14 mouse cellular contexts compared by ENCODE assay signal in genomic region chr13:53734944-53735343, GRCm38 (mm10).
DNase-seq lines count a peak whose midpoint lies in the region; ATAC-seq and TF ChIP-seq lines count a peak whose summit lies in the region.
"Had no signal": no experiment of that assay in that cellular context is flagged by ENCODE, and none has a peak within 500 bp of the region (broad histone marks: within the 10 kb centered on the region; RNA-seq: fewer than 3 reads in every experiment).

No protein-coding gene starts in this region.

- no peak overlapping the region for H3K4me2 ChIP-seq in lung, postnatal 0 days (replicated peaks; ENCODE audit: low read depth, low read length)

- no peak overlapping the region for H3K9ac ChIP-seq in lung, postnatal 0 days (replicated peaks; ENCODE audit: low read depth)
- H3K9ac ChIP-seq: liver, postnatal 0 days had no signal

- TF ChIP-seq EP300 in lung, postnatal 0 days (IDR thresholded peaks at IDR 0.05) = no peak

- no peak for TF ChIP-seq CTCF in brain, embryonic 14.5 days (IDR thresholded peaks at IDR 0.05; ENCODE audit: borderline replicate concordance, extremely low read depth, insufficient read depth, insufficient read length)
- no peak for TF ChIP-seq CTCF in lung, postnatal 0 days (IDR thresholded peaks at IDR 0.05)

- ATAC-seq in lung, postnatal 0 days = peak; percentile 88
- ATAC-seq in megakaryocyte progenitor cell, adult 5-6 weeks (replicated peaks; ENCODE audit: poor library complexity) = no peak
- ATAC-seq: inflammation-experienced regulatory T-cells, adult 6 months; liver, postnatal 0 days had no signal

- no peaks in the 10 kb centered on the region for H3K9me3 ChIP-seq in lung, postnatal 0 days (ENCODE audit: low read length)

- no peaks in the 10 kb centered on the region for H3K27me3 ChIP-seq in lung, postnatal 0 days (replicated peaks; ENCODE audit: insufficient read depth, low read length)

- H3K36me3 ChIP-seq in lung, postnatal 0 days (ENCODE audit: insufficient read depth, low read length) = no peaks in the 10 kb centered on the region

- no peak for TF ChIP-seq POLR2A in brain, embryonic 14.5 days (IDR thresholded peaks at IDR 0.05; ENCODE audit: borderline replicate concordance, extremely low read depth, insufficient read depth, insufficient read length, poor library complexity, severe bottlenecking)

- H3K4me1 ChIP-seq in lung, postnatal 0 days (ENCODE audit: insufficient read depth, low read depth, low read length) = no peaks in the 10 kb centered on the region

- WGBS in lung, postnatal 0 days = 53% methylated on average over 4 of the region's 4 CpGs

- no peak overlapping the region for H3K4me3 ChIP-seq in lung, postnatal 0 days (ENCODE audit: low read depth, low read length)
- H3K4me3 ChIP-seq: erythroblast, embryonic 14.5 days; myocyte had no signal

- DNase-seq in cerebellum, postnatal 14 days = peak; percentile 23 to 25
- no peak for DNase-seq in cerebellum, adult 9-11 months
- DNase-seq in kidney, postnatal 10 days = peak; percentile 56
- no peak for DNase-seq in kidney, adult 11 months
- peak; percentile 85 for DNase-seq in brain, embryonic 14.5 days (ENCODE audit: low read depth)
- peak; percentile 70 for DNase-seq in lung, postnatal 0 days (ENCODE audit: low spot score)
- no peak for DNase-seq in layer of hippocampus, postnatal 10 days (ENCODE audit: low spot score in 2 of 2)
- DNase-seq: gastrocnemius, postnatal 10 days; liver, postnatal 0 days; right cerebral cortex, adult 18-20 months had no signal

- H3K27ac ChIP-seq in lung, postnatal 0 days (ENCODE audit: low read length) = no peak overlapping the region

Comparison
In these comparisons a context has a peak if more than half of its experiments do, and no peak if none do; other contexts are left out.
1. DNase-seq: peak in cerebellum, postnatal 14 days (2 of 2), kidney, postnatal 10 days (single experiment), brain, embryonic 14.5 days (single experiment) and lung, postnatal 0 days (single experiment); none in cerebellum, adult 9-11 months (single experiment), kidney, adult 11 months (single experiment) and layer of hippocampus, postnatal 10 days (0 of 2).